Mouse (Mus musculus): ENCODE results near the gene Map7d2. TPM values are rescaled to one million over a fixed set of nuclear protein-coding genes. Genes with fewer than 3 reads are reported as not detected.
A peak's percentile ranks its signal among the peaks of the same experiment; 100 is the strongest.

The Map7d2 gene
- polyA plus RNA-seq, 1 experiment from 2014 or later: 1.5 TPM

GRCm38 (mm10) chrX:159522651-159523050 lies 108.3 kb downstream of the Map7d2 start:
- Histone ChIP-seq H3K4me2 (replicated peaks) (no peak overlapping the region), H3K27me3 (replicated peaks) (no peaks in the 10 kb centered on the region), H3K36me3 (no peaks in the 10 kb centered on the region), H3K4me3 (replicated peaks) (no peak overlapping the region), H3K9ac (no peak overlapping the region), H3K9me3 (no peaks in the 10 kb centered on the region), H3K4me1 (replicated peaks) (no peaks in the 10 kb centered on the region), H3K27ac (no peak overlapping the region)
- 76% methylated on average over 4 of the region's 4 CpGs for WGBS
- ATAC-seq: no peak

GRCm38 (mm10) chrX:159526388-159526787 lies 112.0 kb downstream of the Map7d2 start, which contains the start of gene Bclaf3:
TSS of gene Bclaf3 (plus strand) at chrX:159526688.
- ATAC-seq: no peak
- Histone ChIP-seq H3K9me3 (no peaks in the 10 kb centered on the region), H3K4me1 (replicated peaks) (no peaks in the 10 kb centered on the region), H3K27ac (no peak within 1 kb of the TSS), H3K36me3 (no peaks in the 10 kb centered on the region), H3K27me3 (replicated peaks) (no peaks in the 10 kb centered on the region), H3K4me3 (replicated peaks) (no peak within 1 kb of the TSS), H3K9ac (no peak within 1 kb of the TSS), H3K4me2 (replicated peaks) (no peak within 1 kb of the TSS)
- 78% methylated on average over 6 of the region's 6 CpGs for WGBS

- Histone ChIP-seq H3K9ac (peak overlapping the region; percentile 51), H3K4me3 (replicated peaks) (peak overlapping the region; percentile 56), H3K4me2 (replicated peaks) (peak overlapping the region; percentile 59), H3K9me3 (no peaks in the 10 kb centered on the region), H3K27ac (peak overlapping the region; percentile 74), H3K27me3 (replicated peaks) (no peaks in the 10 kb centered on the region), H3K36me3 (no peaks in the 10 kb centered on the region), H3K4me1 (replicated peaks) (no peaks in the 10 kb centered on the region)
- ATAC-seq: peak; percentile 99
- WGBS: 16% methylated on average over 38 of the region's 38 CpGs
Observed at GRCm38 (mm10) chrX:159532427-159532810, 118.0 kb downstream of the Map7d2 start.

GRCm38 (mm10) chrX:159532811-159533462 lies 118.6 kb downstream of the Map7d2 start:
- no peaks in the 10 kb centered on the region for H3K4me1 ChIP-seq (replicated peaks)
- H3K27me3 ChIP-seq (replicated peaks): no peaks in the 10 kb centered on the region
- WGBS: 26% methylated on average over 53 of the region's 56 CpGs
- peak overlapping the region; percentile 56 for H3K4me3 ChIP-seq (replicated peaks)
- no peaks in the 10 kb centered on the region for H3K36me3 ChIP-seq
- H3K9me3 ChIP-seq: no peaks in the 10 kb centered on the region
- peak overlapping the region; percentile 74 for H3K27ac ChIP-seq
- H3K4me2 ChIP-seq (replicated peaks): peak overlapping the region; percentile 59
- peak overlapping the region; percentile 51 for H3K9ac ChIP-seq
- peak; percentile 77 for ATAC-seq

GRCm38 (mm10) chrX:159541936-159542335 lies 127.6 kb downstream of the Map7d2 start:
- ATAC-seq: no peak
- H3K4me1 ChIP-seq (replicated peaks): no peaks in the 10 kb centered on the region
- no peak overlapping the region for H3K9ac ChIP-seq
- WGBS: 90% methylated on average over 18 of the region's 18 CpGs
- H3K4me2 ChIP-seq (replicated peaks): no peak overlapping the region
- no peaks in the 10 kb centered on the region for H3K36me3 ChIP-seq
- H3K27me3 ChIP-seq (replicated peaks): no peaks in the 10 kb centered on the region
- H3K9me3 ChIP-seq: no peaks in the 10 kb centered on the region
- no peak overlapping the region for H3K4me3 ChIP-seq (replicated peaks)
- no peak overlapping the region for H3K27ac ChIP-seq

- no peak for ATAC-seq
- no peaks in the 10 kb centered on the region for H3K9me3 ChIP-seq
- H3K27ac ChIP-seq: no peak overlapping the region
- H3K4me1 ChIP-seq (replicated peaks): no peaks in the 10 kb centered on the region
- no peak overlapping the region for H3K9ac ChIP-seq
- H3K4me2 ChIP-seq (replicated peaks): no peak overlapping the region
- H3K27me3 ChIP-seq (replicated peaks): no peaks in the 10 kb centered on the region
- H3K36me3 ChIP-seq: no peaks in the 10 kb centered on the region
- no peak overlapping the region for H3K4me3 ChIP-seq (replicated peaks)
- WGBS: 91% methylated on average over 5 of the region's 5 CpGs
Observed at GRCm38 (mm10) chrX:159547093-159547492, 132.7 kb downstream of the Map7d2 start.

Other genes with a start within 250 kb of the Map7d2 start
- gene Rps6ka3, start 204.3 kb upstream of the Map7d2 start, polyA plus RNA-seq (2015; fragmentation: Nextera tagmentation; extraction: Ambion mirVana): 4.6 and 5.3 TPM in 2 replicates
- gene Eif1ax, start 42.4 kb upstream of the Map7d2 start, polyA plus RNA-seq (2015; fragmentation: Nextera tagmentation; extraction: Ambion mirVana): 112 and 127 TPM in 2 replicates
- gene Bclaf3, start 112.1 kb downstream of the Map7d2 start, polyA plus RNA-seq (2015; fragmentation: Nextera tagmentation; extraction: Ambion mirVana): 13.3 and 16.0 TPM in 2 replicates
- 25.5 and 31.6 TPM in 2 replicates for gene Sh3kbp1, start 212.7 kb downstream of the Map7d2 start, polyA plus RNA-seq (2015; fragmentation: Nextera tagmentation; extraction: Ambion mirVana)